Mouse (Mus musculus): ENCODE results near the gene Chka. TPM values are rescaled to one million over a fixed set of nuclear protein-coding genes. Genes with fewer than 3 reads are reported as not detected.

Chka gene
- 25.3 and 29.5 TPM in 2 replicates for polyA plus RNA-seq (2012)

GRCm38 (mm10) chr19:3851502-3851962 lies at the start of gene Chka:
Gene Chka (plus strand): TSS chr19:3851773.

GRCm38 (mm10) chr19:3906795-3907786 lies 55.5 kb downstream of the Chka start, which contains the start of gene Tcirg1:
Gene Tcirg1 (minus strand): TSS chr19:3907133.

GRCm38 (mm10) chr19:3912337-3913204 lies 61.0 kb downstream of the Chka start, which contains the start of gene Ndufs8:
Gene Ndufs8 (minus strand): TSS chr19:3912774.

GRCm38 (mm10) chr19:3929211-3929941 lies 77.8 kb downstream of the Chka start, which contains the start of gene Aldh3b1:
Gene Aldh3b1 (minus strand): TSS chr19:3929808.

GRCm38 (mm10) chr19:3935032-3935895 lies 83.7 kb downstream of the Chka start, which contains the start of gene Unc93b1:
Gene Unc93b1 (plus strand): TSS chr19:3935186.

Other genes starting within 250 kb of the Chka start
- 73.8 and 74.3 TPM in 2 replicates for gene Lrp5, start 165.2 kb upstream of the Chka start, polyA plus RNA-seq (2012)
- 11.5 and 12.4 TPM in 2 replicates for gene 1810055G02Rik, start 143.5 kb upstream of the Chka start, polyA plus RNA-seq (2012)
- 8.5 and 15.4 TPM in 2 replicates for gene Kmt5b, start 84.4 kb upstream of the Chka start, polyA plus RNA-seq (2012)
- gene Tcirg1, start 55.4 kb downstream of the Chka start, polyA plus RNA-seq (2012) = 247 and 284 TPM in 2 replicates
- 133 and 144 TPM in 2 replicates for gene Ndufs8, start 61.0 kb downstream of the Chka start, polyA plus RNA-seq (2012)
- gene Aldh3b1, start 78.0 kb downstream of the Chka start, polyA plus RNA-seq (2012) = 5.0 and 8.2 TPM in 2 replicates
- gene Unc93b1, start 83.4 kb downstream of the Chka start, polyA plus RNA-seq (2012) = 182 and 302 TPM in 2 replicates
- 0.06 and 0.10 TPM in 2 replicates for gene Aldh3b3, start 106.9 kb downstream of the Chka start, polyA plus RNA-seq (2012)
- gene Aldh3b2, start 120.6 kb downstream of the Chka start, polyA plus RNA-seq (2012) = 0.24 TPM in 1 of 2 replicates, not detected in the other
- 7.7 and 8.3 TPM in 2 replicates for gene Acy3, start 134.8 kb downstream of the Chka start, polyA plus RNA-seq (2012)
- gene Tbx10, start 141.0 kb downstream of the Chka start, polyA plus RNA-seq (2012) = not detected in 2 replicates
- 14.7 and 18.3 TPM in 2 replicates for gene Nudt8, start 148.8 kb downstream of the Chka start, polyA plus RNA-seq (2012)
- 4.1 and 6.3 TPM in 2 replicates for gene Gm49405, start 148.9 kb downstream of the Chka start, polyA plus RNA-seq (2012)
- gene Doc2g, start 151.5 kb downstream of the Chka start, polyA plus RNA-seq (2012) = 10.4 and 16.4 TPM in 2 replicates
- 247 and 250 TPM in 2 replicates for gene Ndufv1, start 161.0 kb downstream of the Chka start, polyA plus RNA-seq (2012)
- gene Gstp1, start 186.2 kb downstream of the Chka start, polyA plus RNA-seq (2012) = 122 and 136 TPM in 2 replicates
- 1.7 TPM in 1 of 2 replicates, not detected in the other for gene Gstp2, start 194.2 kb downstream of the Chka start, polyA plus RNA-seq (2012)
- 0.79 and 1.2 TPM in 2 replicates for gene Gstp3, start 207.8 kb downstream of the Chka start, polyA plus RNA-seq (2012)
- gene Cabp2, start 229.8 kb downstream of the Chka start, polyA plus RNA-seq (2012) = not detected in 2 replicates
- gene Cdk2ap2, start 245.4 kb downstream of the Chka start, polyA plus RNA-seq (2012) = 126 and 175 TPM in 2 replicates
- gene Pitpnm1, start 248.2 kb downstream of the Chka start, polyA plus RNA-seq (2012) = 67.2 and 92.9 TPM in 2 replicates